Mouse (Mus musculus): ENCODE data around the gene Faap20. TPM values are rescaled to one million over a fixed set of nuclear protein-coding genes. Genes with fewer than 3 reads are reported as not detected.

Faap20 gene
- polyA plus RNA-seq, 1 experiment, result 28.1 TPM

GRCm38 (mm10) chr4:155220213-155221100 is 29.1 kb upstream of the Faap20 start:
- TF ChIP-seq POLR2A (IDR thresholded peaks at IDR 0.05; ENCODE audit: borderline replicate concordance, low read depth, low read length) (no peak), CTCF (IDR thresholded peaks at IDR 0.05; ENCODE audit: low read depth, low read length) (no peak)
- Histone ChIP-seq H3K4me1 (ENCODE audit: control insufficient read depth, insufficient read depth, low read length) (peaks cover 48% of the 10 kb centered on the region), H3K27ac (ENCODE audit: insufficient read depth, low read depth, low read length) (peak overlapping the region; percentile 69), H3K4me3 (ENCODE audit: insufficient read depth, low read length) (peak overlapping the region; percentile 71)

- TF ChIP-seq POLR2A (IDR thresholded peaks at IDR 0.05; ENCODE audit: borderline replicate concordance, low read depth, low read length) (no peak), CTCF (IDR thresholded peaks at IDR 0.05; ENCODE audit: low read depth, low read length) (no peak)
- peak overlapping the region; percentile 69 for H3K27ac ChIP-seq (ENCODE audit: insufficient read depth, low read depth, low read length)
- H3K4me1 ChIP-seq (ENCODE audit: control insufficient read depth, insufficient read depth, low read length), result peaks cover 41% of the 10 kb centered on the region
Measured at GRCm38 (mm10) chr4:155221106-155221505, 28.5 kb upstream of the Faap20 start.

DNA sequence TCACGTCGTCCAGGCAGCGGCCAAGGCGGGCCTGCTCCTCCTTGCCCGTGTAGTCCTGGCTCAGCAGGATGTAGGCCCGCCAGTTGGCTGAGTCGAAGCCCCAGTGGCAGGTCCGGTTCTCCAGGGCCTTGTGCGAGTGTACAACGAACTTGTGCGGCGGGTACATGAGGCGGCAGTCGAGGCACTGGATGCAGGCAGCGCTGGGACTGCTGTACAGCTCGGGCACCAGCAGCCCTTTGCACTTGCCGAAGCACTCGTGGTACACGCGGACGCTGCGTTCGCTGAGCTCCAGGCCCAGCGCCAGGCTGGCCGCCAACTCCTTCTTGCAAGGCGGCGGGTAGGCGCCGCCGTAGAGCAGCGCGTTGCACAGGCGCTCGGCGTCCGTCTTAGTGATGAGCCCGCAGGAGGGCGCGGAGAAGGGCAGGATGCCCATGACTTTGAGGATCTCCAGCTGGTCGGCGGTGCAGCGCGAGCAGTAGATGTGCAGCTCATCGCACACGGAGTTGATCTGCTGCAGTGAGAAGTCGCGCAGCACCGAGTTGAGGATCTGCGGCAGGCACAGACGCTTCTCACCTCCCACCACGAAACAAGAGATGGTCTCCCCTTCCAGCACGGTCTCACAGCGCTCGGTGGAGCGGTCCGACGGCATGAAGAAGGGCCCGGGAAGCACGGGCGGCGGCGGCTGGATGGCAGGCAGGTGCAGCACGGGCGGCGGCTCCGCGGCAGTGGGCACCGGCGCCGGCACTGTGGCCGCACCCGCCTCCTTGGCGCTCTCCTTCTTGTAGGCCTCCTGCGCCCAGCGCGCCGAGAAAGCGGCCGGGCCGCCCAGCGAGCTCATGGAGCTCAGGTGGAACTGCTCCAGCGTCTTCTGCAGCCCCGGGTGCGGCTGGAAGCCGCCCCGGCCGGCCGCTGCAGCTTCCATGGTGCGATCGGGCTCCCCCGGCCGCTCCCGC is 27.7 kb upstream of the Faap20 start:
- TF ChIP-seq CTCF (IDR thresholded peaks at IDR 0.05; ENCODE audit: low read depth, low read length) (no peak), POLR2A (IDR thresholded peaks at IDR 0.05; ENCODE audit: borderline replicate concordance, low read depth, low read length) (no peak)
- Histone ChIP-seq H3K4me1 (ENCODE audit: control insufficient read depth, insufficient read depth, low read length) (peaks cover 33% of the 10 kb centered on the region), H3K27ac (ENCODE audit: insufficient read depth, low read depth, low read length) (peak overlapping the region; percentile 69), H3K4me3 (ENCODE audit: insufficient read depth, low read length) (peak overlapping the region; percentile 71)

More at GRCm38 (mm10) chr4:155221106-155221505, 28.5 kb upstream of the Faap20 start:
- H3K4me3 ChIP-seq (ENCODE audit: insufficient read depth, low read length), result peak overlapping the region; percentile 71

- TF ChIP-seq CTCF (IDR thresholded peaks at IDR 0.05; ENCODE audit: low read depth, low read length) (no peak), POLR2A (IDR thresholded peaks at IDR 0.05; ENCODE audit: borderline replicate concordance, low read depth, low read length) (no peak)
- Histone ChIP-seq H3K4me3 (ENCODE audit: insufficient read depth, low read length) (peak within 1 kb of the TSS; percentile 71), H3K4me1 (ENCODE audit: control insufficient read depth, insufficient read depth, low read length) (peaks cover 30% of the 10 kb centered on the region)
Measured at GRCm38 (mm10) chr4:155222552-155222840, 27.1 kb upstream of the Faap20 start, which contains the start of gene Ski. Ski (minus strand) TSS chr4:155222592.

DNA sequence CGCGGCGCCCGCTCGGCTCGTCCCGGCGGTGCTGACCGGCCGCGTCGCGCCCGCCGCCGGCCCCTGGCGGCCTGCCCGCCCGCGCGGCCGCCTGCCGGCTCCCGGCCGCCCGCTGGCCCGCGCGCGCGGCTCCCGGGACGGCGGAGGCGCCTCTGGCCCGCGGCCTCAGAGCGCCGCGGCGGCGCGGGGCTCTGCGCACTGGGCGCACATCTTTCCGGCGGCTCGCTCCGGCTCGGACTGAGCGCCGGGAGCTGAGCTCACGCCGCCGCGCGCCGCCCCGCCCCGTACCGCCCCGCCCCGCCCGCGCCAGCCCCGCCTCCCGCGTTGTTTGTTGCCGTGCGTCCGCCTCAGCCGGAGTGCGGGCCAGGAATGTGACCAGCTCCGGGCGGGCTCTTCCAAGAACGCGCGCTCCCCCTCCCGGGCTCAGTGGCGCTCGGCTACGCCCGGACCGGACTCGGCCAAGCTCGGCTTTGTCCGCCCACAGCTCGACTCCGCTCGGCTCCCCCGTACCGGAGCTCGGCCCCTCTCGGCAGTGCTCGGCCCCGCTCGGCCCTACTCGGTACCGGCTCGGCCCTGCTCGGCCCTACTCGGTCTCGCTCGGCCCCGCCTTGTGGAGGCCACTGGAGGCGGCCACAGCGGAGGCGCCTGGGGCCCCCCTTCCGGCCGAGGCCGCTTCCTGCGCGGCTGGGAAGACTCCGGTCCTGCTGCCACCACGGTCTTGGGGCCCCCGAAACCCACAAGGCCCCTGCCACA is 26.6 kb upstream of the Faap20 start:
- peaks cover 25% of the 10 kb centered on the region for H3K4me1 ChIP-seq (ENCODE audit: control insufficient read depth, insufficient read depth, low read length)
- H3K4me3 ChIP-seq (ENCODE audit: insufficient read depth, low read length), result peak overlapping the region; percentile 59
- peak; percentile 66; the same call in 1 of the 2 replicates for TF ChIP-seq POLR2A (IDR thresholded peaks at IDR 0.05; ENCODE audit: borderline replicate concordance, low read depth, low read length)
- TF ChIP-seq CTCF (IDR thresholded peaks at IDR 0.05; ENCODE audit: low read depth, low read length), result no peak
- H3K27ac ChIP-seq (ENCODE audit: insufficient read depth, low read depth, low read length), result peak overlapping the region; percentile 91

More at GRCm38 (mm10) chr4:155222552-155222840, 27.1 kb upstream of the Faap20 start, which contains the start of gene Ski:
- peak within 1 kb of the TSS; percentile 91 for H3K27ac ChIP-seq (ENCODE audit: insufficient read depth, low read depth, low read length)

- peak overlapping the region; percentile 91 for H3K27ac ChIP-seq (ENCODE audit: insufficient read depth, low read depth, low read length)
- TF ChIP-seq CTCF (IDR thresholded peaks at IDR 0.05; ENCODE audit: low read depth, low read length), result no peak
- 0 out of 2 replicates have a peak, but pooled peaks have one; percentile 44 for TF ChIP-seq POLR2A (IDR thresholded peaks at IDR 0.05; ENCODE audit: borderline replicate concordance, low read depth, low read length)
- peak overlapping the region; percentile 59 for H3K4me3 ChIP-seq (ENCODE audit: insufficient read depth, low read length)
- H3K4me1 ChIP-seq (ENCODE audit: control insufficient read depth, insufficient read depth, low read length), result peaks cover 17% of the 10 kb centered on the region
Measured at GRCm38 (mm10) chr4:155223594-155224528, 25.7 kb upstream of the Faap20 start.

DNA sequence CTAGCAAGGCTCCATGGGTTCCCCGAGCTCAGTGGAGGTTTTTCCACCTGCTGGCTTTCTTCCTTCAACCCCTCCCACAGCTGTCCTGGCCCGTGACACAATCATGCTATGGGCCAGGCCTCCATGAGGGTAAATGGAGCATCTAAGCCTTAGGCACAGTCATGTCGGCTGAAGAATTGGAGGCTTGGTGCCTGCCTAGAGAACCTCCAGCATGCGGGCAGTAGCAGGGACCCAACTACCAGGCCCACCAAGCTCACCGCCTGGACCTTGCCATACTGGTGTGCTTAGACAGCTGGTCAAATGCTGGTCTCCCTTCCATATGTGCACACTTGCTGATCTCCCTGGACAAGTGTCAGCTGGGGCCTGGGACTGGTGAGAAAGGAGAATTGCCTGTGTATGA is 23.7 kb upstream of the Faap20 start:
- no peak for TF ChIP-seq CTCF (IDR thresholded peaks at IDR 0.05; ENCODE audit: low read depth, low read length)
- no peak overlapping the region for H3K27ac ChIP-seq (ENCODE audit: insufficient read depth, low read depth, low read length)
- peaks cover 8% of the 10 kb centered on the region for H3K4me1 ChIP-seq (ENCODE audit: control insufficient read depth, insufficient read depth, low read length)
- no peak overlapping the region for H3K4me3 ChIP-seq (ENCODE audit: insufficient read depth, low read length)

GRCm38 (mm10) chr4:155227986-155228385 is 21.6 kb upstream of the Faap20 start:
- Histone ChIP-seq H3K4me3 (ENCODE audit: insufficient read depth, low read length) (no peak overlapping the region), H3K4me1 (ENCODE audit: control insufficient read depth, insufficient read depth, low read length) (peaks cover 8% of the 10 kb centered on the region), H3K27ac (ENCODE audit: insufficient read depth, low read depth, low read length) (no peak overlapping the region)
- TF ChIP-seq CTCF (IDR thresholded peaks at IDR 0.05; ENCODE audit: low read depth, low read length), result no peak
- TF ChIP-seq POLR2A (IDR thresholded peaks at IDR 0.05; ENCODE audit: borderline replicate concordance, low read depth, low read length), result no peak

Measured in bone marrow macrophage, adult 2 months (primary cell).